Mouse (Mus musculus) CH12.LX (cell line): ENCODE data around the gene Gm9918. TPM values are rescaled to one million over a fixed set of nuclear protein-coding genes. Genes with fewer than 3 reads are reported as not detected.

Source experiments
- DNase-seq: peaks from one replicate; pipeline ENCODE4 v3.0.0-alpha.2; 2013; ENCODE audit errors: extremely low read depth
- H3K27ac ChIP-seq: 2 replicates; pipeline ENCODE4 v1.5.1; 2012; ENCODE audit warnings: low read depth, mild to moderate bottlenecking, control low read depth, moderate library complexity; ENCODE audit not compliant: insufficient read depth
- H3K27me3 ChIP-seq: replicated peaks from 2 replicates; pipeline ENCODE3; 2012; ENCODE audit warnings: inconsistent platforms
- H3K36me3 ChIP-seq, 2 experiments: replicated peaks in 1 of 2; 2 replicates each; pipeline versions ENCODE3 to v1.6.1; 2012; ENCODE audit warnings: inconsistent platforms in 1 of 2, low read length in 1 of 2, mild to moderate bottlenecking in 1 of 2, mixed read lengths in 1 of 2, moderate library complexity in 1 of 2; ENCODE audit not compliant: control insufficient read depth in 1 of 2, insufficient read depth in 1 of 2
- H3K4me1 ChIP-seq, 2 experiments: 2 replicates each; pipeline ENCODE4 v1.6.1; 2012; ENCODE audit warnings: inconsistent platforms in 1 of 2, moderate library complexity in 1 of 2; ENCODE audit not compliant: insufficient read depth in 2 of 2, control insufficient read depth in 1 of 2
- H3K4me2 ChIP-seq: 2 replicates; pipeline ENCODE4 v1.6.1; 2012; ENCODE audit warnings: low read depth, mild to moderate bottlenecking, control low read depth; ENCODE audit not compliant: poor library complexity, insufficient read depth, severe bottlenecking
- H3K4me3 ChIP-seq, 3 experiments: fragments of 150-350 bp in 1 of 3; sonication (generic) in 1 of 3; replicated peaks in 1 of 3; 2 replicates each; pipeline versions ENCODE3 to v1.5.1; 2011 to 2012; ENCODE audit warnings: low read depth in 2 of 3, low read length in 2 of 3, mild to moderate bottlenecking in 2 of 3, moderate library complexity in 2 of 3, control low read depth in 1 of 3, improper control_type of control experiment in 1 of 3, inconsistent platforms in 1 of 3, mixed read lengths in 1 of 3; ENCODE audit not compliant: poor library complexity in 1 of 3
- H3K79me2 ChIP-seq: replicated peaks from 2 replicates; pipeline ENCODE4 v1.6.1; 2012; ENCODE audit warnings: mild to moderate bottlenecking, moderate library complexity; ENCODE audit not compliant: control insufficient read depth, poor library complexity, insufficient read depth, severe bottlenecking; ENCODE audit errors: extremely low read depth
- H3K9ac ChIP-seq: 2 replicates; pipeline ENCODE4 v1.6.1; 2012; ENCODE audit warnings: low read depth, mild to moderate bottlenecking, control low read depth, moderate library complexity; ENCODE audit not compliant: insufficient read depth
- H3K9me3 ChIP-seq: replicated peaks from 2 replicates; pipeline ENCODE3; 2012; ENCODE audit warnings: low read length, inconsistent platforms, mixed read lengths
- BHLHE40 ChIP-seq: IDR thresholded peaks from 2 replicates; pipeline ENCODE4 v1.6.1; 2011; ENCODE audit warnings: mild to moderate bottlenecking, low read depth, low read length, improper control_type of control experiment
- CHD1 ChIP-seq: IDR thresholded peaks from 2 replicates; pipeline ENCODE4 v1.6.1; 2012; ENCODE audit warnings: low read depth, low read length, improper control_type of control experiment, inconsistent platforms
- CHD2 ChIP-seq: IDR thresholded peaks from 2 replicates; pipeline ENCODE4 v1.6.1; 2011; ENCODE audit warnings: low read length, improper control_type of control experiment
- CTCF ChIP-seq, 2 experiments: IDR thresholded peaks in 1 of 2; conservative IDR thresholded peaks in 1 of 2; 2 replicates each; pipeline ENCODE4 v1.5.1; 2011 to 2012; ENCODE audit warnings: low read depth in 2 of 2, low read length in 2 of 2, improper control_type of control experiment in 1 of 2, inconsistent platforms in 1 of 2, mild to moderate bottlenecking in 1 of 2, moderate library complexity in 1 of 2
- ELF1 ChIP-seq: IDR thresholded peaks from 2 replicates; pipeline ENCODE4 v1.6.1; 2014; ENCODE audit warnings: low read depth, mild to moderate bottlenecking, inconsistent platforms, low read length, improper control_type of control experiment
- EP300 ChIP-seq: IDR thresholded peaks from 2 replicates; pipeline ENCODE4 v1.6.1; 2011; ENCODE audit warnings: low read length, improper control_type of control experiment
- ETS1 ChIP-seq: conservative IDR thresholded peaks from 2 replicates; pipeline ENCODE4 v1.6.1; 2012; ENCODE audit warnings: low read depth, mild to moderate bottlenecking, inconsistent platforms, low read length, improper control_type of control experiment, moderate library complexity
- HCFC1 ChIP-seq: IDR thresholded peaks from 2 replicates; pipeline ENCODE4 v1.6.1; 2012; ENCODE audit warnings: low read depth, mild to moderate bottlenecking, inconsistent platforms, low read length, improper control_type of control experiment
- IRF4 ChIP-seq: IDR thresholded peaks from 2 replicates; pipeline ENCODE4 v1.6.1; 2014; ENCODE audit warnings: low read depth, mild to moderate bottlenecking, inconsistent platforms, low read length, improper control_type of control experiment
- JUN ChIP-seq: IDR thresholded peaks from 2 replicates; pipeline ENCODE4 v1.6.1; 2011; ENCODE audit warnings: low read depth, mild to moderate bottlenecking, low read length, improper control_type of control experiment, moderate library complexity; ENCODE audit not compliant: insufficient read depth
- JUND ChIP-seq: conservative IDR thresholded peaks from 2 replicates; pipeline ENCODE4 v1.6.1; 2011; ENCODE audit warnings: low read depth, low read length, improper control_type of control experiment
- KAT2A ChIP-seq: IDR thresholded peaks from 2 replicates; pipeline ENCODE4 v1.6.1; 2012; ENCODE audit warnings: low read length, improper control_type of control experiment, inconsistent platforms; ENCODE audit not compliant: insufficient replicate concordance
- MAZ ChIP-seq: IDR thresholded peaks from 2 replicates; pipeline ENCODE4 v1.6.1; 2012; ENCODE audit warnings: low read depth, mild to moderate bottlenecking, inconsistent platforms, low read length, improper control_type of control experiment, moderate library complexity
- MXI1 ChIP-seq: IDR thresholded peaks from 2 replicates; pipeline ENCODE4 v1.6.1; 2011; ENCODE audit warnings: mild to moderate bottlenecking, low read depth, low read length, improper control_type of control experiment
- MYC ChIP-seq: IDR thresholded peaks from 2 replicates; pipeline ENCODE4 v1.6.1; 2011; ENCODE audit warnings: low read depth, mild to moderate bottlenecking, improper control_type of control experiment, low read length
- NELFE ChIP-seq: IDR thresholded peaks from 2 replicates; pipeline ENCODE4 v1.6.1; 2011; ENCODE audit warnings: low read depth, low read length, improper control_type of control experiment
- NRF1 ChIP-seq: IDR thresholded peaks from 2 replicates; pipeline ENCODE4 v1.6.1; 2014; ENCODE audit warnings: low read depth, mild to moderate bottlenecking, inconsistent platforms, low read length, improper control_type of control experiment, moderate library complexity
- RAD21 ChIP-seq: IDR thresholded peaks from 2 replicates; pipeline ENCODE4 v1.6.1; 2011; ENCODE audit warnings: low read depth, mild to moderate bottlenecking, low read length, improper control_type of control experiment, moderate library complexity
- RCOR1 ChIP-seq: conservative IDR thresholded peaks from 2 replicates; pipeline ENCODE4 v1.6.1; 2012; ENCODE audit warnings: low read depth, mild to moderate bottlenecking, inconsistent platforms, low read length, improper control_type of control experiment
- SIN3A ChIP-seq: IDR thresholded peaks from 2 replicates; pipeline ENCODE4 v1.6.1; 2012; ENCODE audit warnings: low read length, improper control_type of control experiment, inconsistent platforms
- TBP ChIP-seq: conservative IDR thresholded peaks from 2 replicates; pipeline ENCODE4 v1.6.1; 2011; ENCODE audit warnings: low read depth, low read length, improper control_type of control experiment
- TCF12 ChIP-seq: IDR thresholded peaks from 2 replicates; pipeline ENCODE4 v1.6.1; 2014; ENCODE audit warnings: low read depth, mild to moderate bottlenecking, inconsistent platforms, low read length, improper control_type of control experiment
- UBTF ChIP-seq: IDR thresholded peaks from 2 replicates; pipeline ENCODE4 v1.6.1; 2012; ENCODE audit warnings: low read depth, mild to moderate bottlenecking, inconsistent platforms, low read length, improper control_type of control experiment, moderate library complexity
- ZC3H11A ChIP-seq: IDR thresholded peaks from 2 replicates; pipeline ENCODE4 v1.6.1; 2012; ENCODE audit warnings: low read depth, mild to moderate bottlenecking, inconsistent platforms, low read length, improper control_type of control experiment
- ZKSCAN1 ChIP-seq: IDR thresholded peaks from 2 replicates; pipeline ENCODE4 v1.6.1; 2012; ENCODE audit warnings: low read depth, inconsistent platforms, low read length, improper control_type of control experiment, borderline replicate concordance
- ZMIZ1 ChIP-seq: IDR thresholded peaks from 2 replicates; pipeline ENCODE4 v1.6.1; 2012; ENCODE audit warnings: low read depth, mild to moderate bottlenecking, inconsistent platforms, low read length, improper control_type of control experiment
- ZNF384 ChIP-seq: IDR thresholded peaks from 2 replicates; pipeline ENCODE4 v1.6.1; 2012; ENCODE audit warnings: low read depth, low read length, improper control_type of control experiment, inconsistent platforms
- dilution Hi-C: fragments of 300-500 bp; cut with MboI; formaldehyde crosslinking; loops from 2 replicates; pipeline ENCODE4 v1.14.3; 2020; ENCODE audit warnings: low sequenced_read_pairs; ENCODE audit not compliant: extremely low pct_unique_long_range_greater_than_20kb, extremely low pct_ligation_motif_present
- in situ Hi-C: fragments of 300-500 bp; cut with MboI; formaldehyde crosslinking; loops from 3 replicates; pipeline ENCODE4 v1.14.3; 2019; ENCODE audit warnings: low sequenced_read_pairs, low pct_ligation_motif_present, low pct_unique_long_range_greater_than_20kb, mixed read lengths
- polyA plus RNA-seq: library from polyadenylated mRNA; unstranded; fragments of >175 nt; gene quantifications from 2 replicates; pipeline ENCODE4 v1.2.1, GENCODE M21; 2012; ENCODE audit warnings: low read depth; ENCODE audit not compliant: insufficient read length
- total RNA-seq, 2 experiments: library from RNA; depleted of rRNA; stranded (reverse); fragments of 300-350 nt in 1 of 2; fragments of >200 nt in 1 of 2; gene quantifications; 2 replicates each; pipeline ENCODE4 v1.2.3; 2012 to 2014

The Gm9918 gene
- total and polyA plus RNA-seq, 3 experiments: not detected

DNA sequence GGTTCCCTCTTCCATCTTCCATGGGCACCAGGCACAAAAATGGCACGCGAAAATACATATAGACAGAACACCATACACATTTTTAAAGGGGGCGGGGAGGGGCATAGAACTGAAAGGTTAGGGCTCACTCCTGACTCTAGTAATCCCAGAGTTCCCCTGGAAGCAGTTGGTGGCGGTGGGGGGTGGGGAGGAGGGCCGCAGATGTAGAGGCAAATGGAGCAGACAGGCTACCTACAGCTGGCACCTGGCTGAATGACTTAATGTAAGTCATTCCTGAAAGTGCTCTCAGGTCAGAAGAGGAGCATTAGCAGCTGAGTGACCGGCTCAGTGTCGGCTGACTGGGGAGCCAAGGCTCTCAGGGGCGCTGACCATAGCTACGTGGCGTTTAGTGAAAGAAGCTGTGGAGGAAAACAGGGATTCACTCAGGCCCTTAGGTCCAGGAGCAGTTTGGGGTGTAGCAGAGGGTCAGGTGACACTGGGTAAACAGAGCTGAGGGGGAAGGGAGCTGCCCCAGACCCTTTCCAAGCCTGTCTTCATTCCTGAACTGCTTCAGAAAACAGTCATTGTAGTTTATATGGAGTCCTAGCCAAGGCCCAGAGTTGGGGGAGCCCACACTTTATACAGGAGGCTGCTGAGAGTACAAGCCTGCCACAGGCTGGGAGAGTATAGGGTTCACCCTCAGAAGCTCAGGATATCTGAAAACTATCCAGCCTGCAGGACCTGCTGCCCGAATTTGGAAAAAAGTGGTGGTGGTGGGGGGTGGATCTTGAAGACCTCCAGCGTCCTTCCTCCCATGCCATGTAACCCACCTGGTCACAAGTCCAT, 27.7 kb upstream of the Gm9918 start:
- Histone ChIP-seq H3K4me2 (no peak overlapping the region), H3K4me3 (no peak overlapping the region), H3K9me3 (no peaks in the 10 kb centered on the region), H3K36me3 (no peaks in the 10 kb centered on the region), H3K27ac (no peak overlapping the region), H3K9ac (no peak overlapping the region), H3K4me1 (peaks cover 6 to 31% of the 10 kb centered on the region in 2 experiments; a peak in 3 of 4 replicates), H3K79me2 (no peaks in the 10 kb centered on the region), H3K27me3 (peaks cover 41% of the 10 kb centered on the region)
- dilution Hi-C loops: no loop called here
- in situ Hi-C loops: no loop called here
- no peak for DNase-seq
- TF ChIP-seq CTCF (conservative IDR thresholded peaks at IDR 0.05 in 1 of 2, IDR thresholded peaks at IDR 0.05 in 1 of 2; ENCODE audit: low read depth in 2 of 2, low read length in 2 of 2) (no peak), MAZ (no peak), JUND (no peak), TCF12 (no peak), CHD2 (no peak), TBP (no peak), ZMIZ1 (no peak), IRF4 (no peak), NRF1 (no peak), KAT2A (no peak), UBTF (no peak), HCFC1 (no peak), MXI1 (no peak), CHD1 (no peak), RCOR1 (no peak), RAD21 (no peak)
- TF ChIP-seq, all 38 proteins: peak for 0

DNA sequence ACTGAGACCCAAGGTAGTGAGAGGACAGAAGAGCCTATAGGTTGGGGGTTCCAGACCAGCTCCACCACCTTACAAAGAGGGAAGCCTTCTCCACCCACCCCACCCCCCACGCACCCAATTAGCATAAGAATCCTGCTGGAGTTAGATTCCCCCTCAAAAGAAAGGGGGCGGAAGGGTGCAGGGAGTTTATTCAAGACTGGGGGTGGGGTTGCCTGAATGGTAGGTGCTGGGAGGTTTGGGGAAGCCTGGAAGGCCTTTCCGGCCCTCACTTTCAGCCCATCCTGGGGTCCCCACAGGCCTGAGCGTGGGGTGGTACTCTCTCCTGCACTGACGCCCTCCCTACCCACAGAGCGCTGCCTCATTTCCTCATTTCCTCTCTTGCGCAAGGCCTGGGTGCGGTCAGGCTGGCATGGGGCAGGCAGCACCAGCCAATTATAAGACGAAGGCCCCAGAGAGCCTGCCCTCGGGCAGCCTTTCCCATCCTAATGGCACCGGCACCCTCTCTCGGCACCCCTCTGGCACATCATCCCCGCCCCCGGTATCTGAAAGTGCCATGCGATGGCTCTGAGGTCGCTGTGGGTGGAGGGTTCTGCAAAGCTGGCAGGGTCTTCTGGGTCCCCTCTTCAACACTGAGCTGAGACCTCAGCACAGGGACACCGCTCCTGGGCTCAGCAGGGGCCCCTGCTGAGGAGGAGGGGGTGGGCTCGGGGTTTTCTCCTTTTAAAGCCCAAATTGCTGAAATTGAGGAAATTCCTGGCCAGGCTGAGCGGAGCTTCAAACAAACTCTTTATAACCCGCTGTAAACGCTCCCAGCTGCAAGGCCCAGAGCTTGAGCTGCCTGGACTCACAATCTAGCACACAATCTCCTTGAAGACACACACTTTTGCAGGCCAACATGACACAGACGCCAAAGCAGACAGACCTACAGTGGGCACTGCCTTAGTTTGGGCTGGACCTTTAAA, 26.9 kb upstream of the Gm9918 start:
- H3K36me3 ChIP-seq: no peaks in the 10 kb centered on the region
- no peak for DNase-seq
- no peak overlapping the region for H3K4me2 ChIP-seq
- H3K4me3 ChIP-seq: no peak overlapping the region
- H3K9me3 ChIP-seq: no peaks in the 10 kb centered on the region
- no peak overlapping the region for H3K9ac ChIP-seq
- H3K27ac ChIP-seq: no peak overlapping the region
- dilution Hi-C loops: no loop called here
- H3K79me2 ChIP-seq: no peaks in the 10 kb centered on the region
- in situ Hi-C loops: no loop called here
- TF ChIP-seq BHLHE40 (no peak), CHD2 (no peak), ZC3H11A (no peak), SIN3A (no peak), ZKSCAN1 (no peak), MAZ (no peak), MXI1 (no peak), EP300 (no peak), IRF4 (no peak), UBTF (no peak), ELF1 (no peak), MYC (no peak), RAD21 (no peak), ZNF384 (no peak), ETS1 (no peak), NRF1 (no peak), NELFE (no peak), JUN (no peak), RCOR1 (no peak)
- H3K27me3 ChIP-seq: peaks cover 50% of the 10 kb centered on the region
- H3K4me1 ChIP-seq: peaks cover 6 to 34% of the 10 kb centered on the region in 2 experiments; a peak in 3 of 4 replicates
